Mouse (Mus musculus) common myeloid progenitor, adult 5-6 weeks (primary cell): ENCODE data around the gene Gm45717. TPM values are rescaled to one million over a fixed set of nuclear protein-coding genes. Genes with fewer than 3 reads are reported as not detected.

Source experiments
- ATAC-seq: replicated peaks from 2 replicates; pipeline ENCODE4 v1.8.0; 2016; ENCODE audit warnings: low read depth, mild to moderate bottlenecking, moderate TSS enrichment, inconsistent platforms; ENCODE audit not compliant: poor library complexity, severe bottlenecking
- total RNA-seq: library from RNA; stranded (forward); fragments of 200-1000, 187-1606 nt; gene quantifications from 2 replicates; pipeline ENCODE4 v1.2.3, GENCODE M21; 2017

The Gm45717 gene
- total RNA-seq, 1 experiment from 2014 or later: 0.96 TPM

GRCm38 (mm10) chr7:140912846-140913482 lies 42.8 kb downstream of the Gm45717 start:
- ATAC-seq: no peak

- ATAC-seq: no peak
Measured at GRCm38 (mm10) chr7:140912293-140912692, 43.4 kb downstream of the Gm45717 start.

DNA sequence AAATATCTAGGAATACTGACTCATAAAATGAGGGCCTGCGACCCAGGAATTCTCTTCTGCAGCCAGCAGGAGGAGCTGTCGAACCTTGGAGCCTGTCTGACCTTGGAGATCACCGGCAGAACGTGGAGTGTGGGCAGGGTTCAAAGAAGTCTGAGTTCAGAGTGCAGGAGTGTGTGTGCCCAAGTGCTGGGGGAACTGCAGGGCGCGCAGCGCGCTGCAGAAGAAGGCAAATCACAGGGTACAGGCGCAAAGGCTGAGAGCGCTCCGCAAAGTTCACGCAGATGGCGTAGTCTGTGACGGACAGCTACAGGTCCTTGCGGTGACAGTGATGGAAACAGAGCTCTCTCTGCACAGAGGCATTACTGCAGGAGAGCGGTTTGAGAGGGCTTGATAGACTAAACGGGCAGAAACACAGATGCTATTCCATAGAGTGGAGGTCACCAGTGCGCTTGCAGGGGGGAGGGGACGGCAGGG lies 47.1 kb downstream of the Gm45717 start:
- peak; percentile 98 for ATAC-seq

DNA sequence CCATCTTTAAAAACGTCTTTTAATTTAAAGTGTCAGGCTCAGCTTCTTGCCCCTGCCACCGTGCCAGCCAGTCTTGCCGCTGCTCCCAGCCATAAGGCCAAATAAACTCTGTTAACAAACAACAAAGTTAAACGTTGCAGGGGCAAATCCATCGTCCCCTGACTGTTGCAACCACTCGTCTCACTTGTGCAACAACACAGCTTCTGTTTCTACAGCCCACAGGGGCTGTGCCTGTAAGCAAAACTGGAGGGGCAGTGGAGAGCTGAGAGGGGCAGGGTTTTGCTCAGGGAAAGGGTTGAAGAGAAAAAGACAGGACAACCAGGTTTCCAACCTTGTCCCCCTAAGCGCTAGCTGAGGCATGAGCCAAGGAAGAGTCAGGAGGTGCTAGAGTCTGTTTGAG lies 47.6 kb downstream of the Gm45717 start:
- ATAC-seq: 0 out of 2 replicates have a peak, but pooled peaks have one; percentile 6

DNA sequence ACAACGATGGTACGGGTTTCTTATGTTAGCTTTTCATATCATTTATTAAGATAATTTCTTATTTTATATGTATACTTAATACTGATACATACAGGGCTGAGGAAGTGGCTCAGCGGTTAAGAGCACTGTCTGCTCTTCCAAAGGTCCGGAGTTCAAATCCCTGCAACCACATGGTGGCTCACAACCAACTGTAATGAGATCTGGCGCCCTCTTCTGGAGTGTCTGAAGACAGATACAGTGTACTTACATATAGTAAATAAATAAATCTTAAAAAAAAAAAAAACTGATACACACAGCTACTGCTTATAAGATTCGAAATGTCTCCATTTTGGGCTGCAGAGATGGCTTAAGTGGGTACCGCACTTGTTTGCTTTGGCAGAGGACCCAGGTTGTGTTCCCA lies 48.0 kb downstream of the Gm45717 start:
- ATAC-seq: no peak

DNA sequence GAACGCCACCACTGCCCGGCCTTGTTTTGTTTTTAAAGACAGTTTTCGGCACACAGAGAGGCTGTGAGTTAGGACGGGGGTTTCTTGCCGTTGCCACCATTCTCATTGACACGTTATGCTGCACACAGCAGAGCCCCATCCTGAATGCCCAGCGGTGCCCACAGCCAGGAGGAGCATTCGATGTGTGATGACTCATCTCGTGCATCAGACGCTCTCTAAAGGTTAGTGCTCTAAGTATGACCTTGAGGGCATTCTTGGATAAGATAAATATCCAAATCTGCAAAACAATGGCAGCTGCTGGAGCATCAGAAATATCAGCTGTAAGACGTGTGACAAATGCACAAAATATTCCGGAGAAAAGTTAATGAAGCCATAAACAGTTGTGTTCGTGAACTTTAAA lies 48.6 kb downstream of the Gm45717 start:
- no peak for ATAC-seq

- ATAC-seq: no peak
Measured at GRCm38 (mm10) chr7:140905642-140906081, 50.1 kb downstream of the Gm45717 start.

DNA sequence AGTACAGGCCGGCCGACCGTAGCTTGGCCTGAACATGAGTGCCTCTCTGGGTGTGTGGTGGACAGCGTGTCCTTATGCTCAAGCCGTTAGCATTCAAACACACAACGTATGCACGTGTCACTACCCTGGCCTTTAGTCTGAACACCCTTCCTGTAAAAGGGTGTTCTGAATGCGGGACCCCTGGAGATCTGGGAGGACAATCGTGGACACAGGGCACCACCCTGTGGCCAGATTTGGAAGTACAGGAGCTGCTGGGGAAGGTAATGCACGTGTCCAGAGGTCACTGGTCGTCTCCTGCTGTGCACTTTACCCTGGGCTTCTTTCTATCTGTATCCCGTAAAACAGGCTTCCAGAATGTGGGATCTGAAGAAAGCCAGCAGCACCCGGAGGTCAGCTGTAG lies 52.5 kb downstream of the Gm45717 start:
- ATAC-seq: peak; percentile 86

DNA sequence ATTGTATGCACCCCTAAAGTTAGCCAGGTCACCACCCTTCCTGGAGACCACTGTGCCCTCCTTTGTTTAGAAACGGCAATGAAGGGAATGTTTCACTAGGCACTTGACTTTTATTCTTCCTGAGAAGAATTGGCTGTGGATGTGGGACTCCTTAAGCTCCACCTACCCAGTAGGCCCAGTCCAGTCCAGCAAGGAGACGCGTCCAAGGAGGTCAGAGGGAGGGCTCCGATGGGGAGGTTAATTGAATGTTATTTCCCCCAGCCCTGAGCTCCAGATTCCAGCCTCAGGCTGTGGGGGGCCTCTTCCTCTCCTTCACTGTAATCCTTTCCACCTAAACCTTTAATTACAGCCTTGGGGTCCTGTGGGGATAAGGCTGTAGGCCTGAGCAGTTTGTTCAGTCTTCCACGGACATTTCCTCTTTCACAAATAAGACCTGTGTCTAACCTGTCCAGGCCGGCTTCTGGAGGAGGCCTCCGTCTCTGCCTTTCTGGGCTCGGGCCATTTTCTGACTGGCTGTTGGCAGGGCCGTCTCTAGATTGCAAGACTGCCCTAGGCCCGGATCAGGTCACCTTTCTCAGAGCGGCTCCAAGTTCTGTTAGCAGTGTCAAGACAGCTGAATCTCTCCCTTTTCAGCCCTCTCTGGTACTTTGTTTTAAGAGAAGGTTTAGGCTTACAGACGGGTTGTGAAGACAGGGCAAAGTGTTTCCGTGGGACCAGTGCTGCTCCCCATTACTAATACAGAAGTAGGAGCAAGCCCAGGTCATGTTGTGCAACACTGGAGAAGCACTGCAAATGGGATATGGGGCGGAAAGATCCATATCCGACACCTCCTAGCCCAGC lies 53.5 kb downstream of the Gm45717 start:
- no peak for ATAC-seq

DNA sequence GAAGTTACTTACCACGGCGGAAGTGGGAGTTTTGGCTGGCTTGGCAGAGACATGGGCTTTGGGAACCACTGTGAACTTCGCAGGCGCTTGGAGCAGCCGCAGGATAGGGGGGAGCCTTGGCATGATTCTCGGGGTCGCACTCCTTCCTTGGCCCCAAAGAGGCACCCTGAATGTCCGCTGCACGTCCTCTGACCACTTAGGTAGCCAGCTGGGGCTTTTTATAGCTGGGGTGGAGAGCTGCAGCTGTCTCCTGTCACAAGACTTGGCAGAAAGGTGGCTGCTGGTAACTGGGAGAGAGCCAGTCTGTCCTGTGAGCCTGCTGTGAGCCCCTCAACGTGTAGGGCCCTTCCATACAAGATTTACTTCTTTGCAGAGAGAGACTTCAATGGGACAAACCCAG lies 55.5 kb downstream of the Gm45717 start, which contains the start of gene Cox8b:
Gene Cox8b (minus strand): TSS at position 227 of the 400 bp plus-strand sequence.
- no peak for ATAC-seq

Other genes starting within 250 kb of the Gm45717 start
- not detected in 2 replicates for gene Cyp2e1, start 192.2 kb downstream of the Gm45717 start, total RNA-seq
- gene Syce1, start 168.1 kb downstream of the Gm45717 start, total RNA-seq: 0.15 and 0.23 TPM in 2 replicates
- gene Zfp941, start 133.8 kb downstream of the Gm45717 start, total RNA-seq: 1.5 and 3.0 TPM in 2 replicates
- gene Urah, start 120.9 kb downstream of the Gm45717 start, total RNA-seq: not detected in 2 replicates
- not detected in 2 replicates for gene Scgb1c1, start 110.4 kb downstream of the Gm45717 start, total RNA-seq
- gene Odf3, start 108.1 kb downstream of the Gm45717 start, total RNA-seq: not detected in 2 replicates
- 0.50 TPM in 1 of 2 replicates, not detected in the other for gene Gm45785, start 99.6 kb downstream of the Gm45717 start, total RNA-seq
- 36.0 and 38.0 TPM in 2 replicates for gene Ric8a, start 99.0 kb downstream of the Gm45717 start, total RNA-seq
- 13.8 and 24.0 TPM in 2 replicates for gene Bet1l, start 98.4 kb downstream of the Gm45717 start, total RNA-seq
- 182 and 184 TPM in 2 replicates for gene Psmd13, start 74.0 kb downstream of the Gm45717 start, total RNA-seq
- gene Sirt3, start 73.6 kb downstream of the Gm45717 start, total RNA-seq: 34.3 and 38.6 TPM in 2 replicates
- not detected in 2 replicates for gene Cox8b, start 55.5 kb downstream of the Gm45717 start, total RNA-seq
- gene Nlrp6, start 35.0 kb downstream of the Gm45717 start, total RNA-seq: 0.18 and 0.49 TPM in 2 replicates
- gene Pgghg, start 14.5 kb downstream of the Gm45717 start, total RNA-seq: 8.0 and 12.1 TPM in 2 replicates
- gene Ifitm5, start 5.6 kb downstream of the Gm45717 start, total RNA-seq: not detected in 2 replicates
- 275 and 332 TPM in 2 replicates for gene Ifitm2, start 50 bp upstream of the Gm45717 start, total RNA-seq
- gene Ifitm1, start 11.3 kb upstream of the Gm45717 start, total RNA-seq: 120 and 124 TPM in 2 replicates
- gene Ifitm3, start 54.8 kb upstream of the Gm45717 start, total RNA-seq: 143 and 146 TPM in 2 replicates
- 8.2 TPM in 1 of 2 replicates, not detected in the other for gene Ifitm6, start 62.0 kb upstream of the Gm45717 start, total RNA-seq
- gene Gm17387, start 73.2 kb upstream of the Gm45717 start, total RNA-seq: not detected in 2 replicates
- gene B4galnt4, start 105.2 kb upstream of the Gm45717 start, total RNA-seq: 0.19 and 0.82 TPM in 2 replicates
- gene Pkp3, start 122.3 kb upstream of the Gm45717 start, total RNA-seq: 0.19 and 3.4 TPM in 2 replicates
- gene Sigirr, start 144.6 kb upstream of the Gm45717 start, total RNA-seq: 17.7 and 26.1 TPM in 2 replicates
- gene Ano9, start 161.9 kb upstream of the Gm45717 start, total RNA-seq: not detected in 2 replicates
- 12.8 and 16.6 TPM in 2 replicates for gene Ptdss2, start 166.4 kb upstream of the Gm45717 start, total RNA-seq
- 42.0 and 54.6 TPM in 2 replicates for gene Rnh1, start 216.9 kb upstream of the Gm45717 start, total RNA-seq
- gene Hras, start 238.1 kb upstream of the Gm45717 start, total RNA-seq: 23.5 and 36.8 TPM in 2 replicates
- 1.2 TPM in 2 replicates for gene Lrrc56, start 238.2 kb upstream of the Gm45717 start, total RNA-seq